Mouse (Mus musculus) olfactory bulb, adult 2 months (tissue): ENCODE data around the gene Nrp1.

Experiments used
- CTCF ChIP-seq: fragments of 200-500 bp; IDR thresholded peaks from 2 replicates; pipeline ENCODE4 v1.5.1; 2012; ENCODE audit warnings: low read depth, mild to moderate bottlenecking, low read length, moderate library complexity; ENCODE audit not compliant: insufficient read depth
- POLR2A ChIP-seq: fragments of 200-500 bp; IDR thresholded peaks from 2 replicates; pipeline ENCODE4 v1.6.1; 2012; ENCODE audit warnings: mild to moderate bottlenecking, low read depth, low read length, moderate library complexity; ENCODE audit not compliant: insufficient read depth

DNA sequence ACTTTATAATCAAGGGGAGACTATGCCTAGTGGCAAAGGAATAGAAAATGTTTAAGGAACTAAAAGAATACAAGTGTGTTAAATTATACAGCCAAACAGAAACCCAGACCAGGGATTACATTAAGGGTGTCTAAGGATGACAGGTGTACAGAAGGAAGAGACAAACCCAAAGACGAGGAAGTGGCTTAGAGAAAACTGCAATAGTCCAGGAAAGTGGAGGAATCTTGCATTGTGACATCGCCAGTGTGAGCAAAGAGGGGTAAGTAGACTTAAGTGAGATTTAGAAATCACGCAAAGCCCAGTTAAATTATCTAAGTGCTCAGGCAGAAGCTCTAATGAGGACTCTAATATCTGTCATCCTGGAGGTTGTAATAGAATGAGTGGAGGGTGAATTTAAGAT, 28.9 kb upstream of the Nrp1 start:
- no peak for TF ChIP-seq CTCF
- no peak for TF ChIP-seq POLR2A
